Mouse (Mus musculus) heart, postnatal 25 days (tissue): ENCODE data around the gene Nnat. TPM values are rescaled to one million over a fixed set of nuclear protein-coding genes. Genes with fewer than 3 reads are reported as not detected.
"Not testable (repeated sequence)": the region's sequence is repeated elsewhere in the genome, so short reads cannot be mapped to it uniquely, and the experiment has no call there.

Experiments used
- DNase-seq: peaks from one replicate; pipeline ENCODE4 v3.0.0; 2022; ENCODE audit warnings: low spot score
- intact Hi-C: fragments of 180-260 bp; cut with DNase I; formaldehyde crosslinking; loops from one replicate; pipeline ENCODE4 v1.15.1; 2025
- microRNA-seq: library from miRNA; unstranded; fragments of <30 nt; microRNA quantifications from one replicate; pipeline ENCODE4 v1.2.0, GENCODE M21; 2022
- total RNA-seq, 2 experiments: library from RNA; stranded (reverse); gene quantifications; 2 replicates each; pipeline ENCODE4 v1.2.3; 2021

Gene Nnat
- total RNA-seq, 2 experiments from 2014 or later: 0.29 to 1.4 TPM

GRCm38 (mm10) chr2:157585351-157585750 is 25.5 kb downstream of the Nnat start:
- intact Hi-C loops, DNase-seq: not testable (repeated sequence)

GRCm38 (mm10) chr2:157596876-157597566 is 37.1 kb downstream of the Nnat start:
- intact Hi-C loops: no loop called here
- no peak for DNase-seq

GRCm38 (mm10) chr2:157601435-157601839 is 41.6 kb downstream of the Nnat start:
- no peak for DNase-seq
- intact Hi-C loops: no loop called here

- intact Hi-C loops: loop anchor here (5.0 kb wide), 2 partner anchors 387 to 597 kb away; no protein-coding TSS in a partner anchor
- DNase-seq: peak; percentile 31
Measured at GRCm38 (mm10) chr2:157605025-157605675, 45.3 kb downstream of the Nnat start.

- no peak for DNase-seq
- intact Hi-C loops: loop anchor here (5.0 kb wide), 2 partner anchors 385 to 595 kb away; no protein-coding TSS in a partner anchor
Measured at GRCm38 (mm10) chr2:157607542-157608236, 47.8 kb downstream of the Nnat start.

GRCm38 (mm10) chr2:157611735-157612134 is 51.9 kb downstream of the Nnat start:
- no peak for DNase-seq
- intact Hi-C loops: no loop called here

Small RNA genes within 50 kb of the gene (microRNA-seq; reads per million reads assigned to microRNA genes)
- not detected for gene Gm23134

Other genes starting within 250 kb of the Nnat start
- gene Ghrh, start 212.6 kb upstream of the Nnat start, total RNA-seq: not detected
- gene Manbal, start 192.5 kb upstream of the Nnat start, total RNA-seq: 10 to 100 TPM; 20.1 to 20.3 TPM
- gene Src, start 141.6 kb upstream of the Nnat start, total RNA-seq: 1 to 10 TPM; 2.9 to 5.1 TPM
- 10 to 100 TPM; 51.8 to 54.9 TPM for gene Blcap, start 11.2 kb downstream of the Nnat start, total RNA-seq
- gene Ctnnbl1, start 177.3 kb downstream of the Nnat start, total RNA-seq: 1 to 10 TPM; 9.1 to 9.4 TPM